ENCODE assay signal across 8 mouse cellular contexts in the genomic region with DNA sequence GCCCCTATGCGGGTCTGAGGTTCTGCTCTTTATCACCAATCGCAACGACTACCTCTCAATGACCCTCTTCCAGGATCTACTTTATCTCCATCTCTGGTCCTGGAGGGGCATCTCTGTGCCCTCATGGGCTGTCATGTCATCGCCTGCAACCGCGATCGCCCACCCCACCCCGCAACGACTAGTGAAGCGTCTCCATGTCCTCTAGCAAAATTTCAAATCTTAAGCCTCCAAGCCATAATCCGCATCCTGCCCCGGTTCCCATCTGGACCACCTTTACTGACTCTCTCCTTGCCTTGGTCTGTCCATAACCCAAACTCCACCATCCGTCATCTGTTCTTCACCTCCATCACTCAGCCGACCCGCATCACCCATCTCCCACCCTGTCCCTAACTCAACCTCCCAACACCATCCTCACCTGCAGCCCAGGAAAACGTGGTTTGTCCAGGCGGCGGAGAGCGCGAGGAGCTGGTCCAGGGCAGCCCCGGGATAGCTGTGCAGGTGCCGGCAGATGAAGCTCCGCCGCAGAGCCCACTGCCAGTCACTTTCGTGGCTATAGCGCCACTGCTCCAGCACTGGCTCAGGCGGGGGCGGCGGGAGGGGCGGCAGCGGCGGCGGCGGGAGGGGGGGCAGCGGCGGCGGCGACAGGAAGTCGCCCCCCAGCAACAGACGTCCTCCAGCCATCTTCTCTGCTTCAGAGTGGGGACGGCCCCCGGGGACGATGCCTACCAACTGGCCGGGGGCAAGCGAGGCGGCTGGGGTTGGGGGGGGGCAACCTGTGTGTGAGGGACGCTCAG. TPM values are rescaled to one million over a fixed set of nuclear protein-coding genes. Genes with fewer than 3 reads are reported as not detected.
DNase-seq lines count a peak whose midpoint lies in the region; ATAC-seq and TF ChIP-seq lines count a peak whose summit lies in the region.

Gene Nkrf, minus strand, starts transcription at position 579 of the 794 bp plus-strand sequence.

- no peak for TF ChIP-seq POLR2A in bone marrow, adult 2 months (IDR thresholded peaks at IDR 0.05; ENCODE audit: borderline replicate concordance, control insufficient read depth, low read depth, low read length)

- no peaks in the 10 kb centered on the region for H3K4me1 ChIP-seq in bone marrow, adult 2 months (ENCODE audit: control insufficient read depth, insufficient read depth, low read length)
- H3K4me1 ChIP-seq in hindbrain, embryonic 10.5 days (replicated peaks), result no peaks in the 10 kb centered on the region
- H3K4me1 ChIP-seq in midbrain, embryonic 10.5 days, result peaks cover 6% of the 10 kb centered on the region; the same call in 1 of the 2 replicates

- 0 out of 2 replicates have a peak, but pooled peaks have one; percentile 37 for ATAC-seq in erythroblast, adult 5-6 weeks (replicated peaks; ENCODE audit: low FRiP score, poor library complexity, severe bottlenecking)

- no peaks in the 10 kb centered on the region for H3K27me3 ChIP-seq in hindbrain, embryonic 10.5 days (ENCODE audit: insufficient read depth, poor library complexity, severe bottlenecking)
- H3K27me3 ChIP-seq in midbrain, embryonic 10.5 days (ENCODE audit: low read depth, poor library complexity, severe bottlenecking), result no peaks in the 10 kb centered on the region

- intact Hi-C loops in gastrocnemius, adult 2 months (cut with DNase I), result loop anchor here (5.0 to 10.0 kb wide), 2 partner anchors 40 to 138 kb away; no protein-coding TSS in a partner anchor
- intact Hi-C loops in gastrocnemius, postnatal 36 days (cut with DNase I), result loop anchor here (5.0 to 10.0 kb wide), 2 partner anchors 60 to 138 kb away; no protein-coding TSS in a partner anchor

- WGBS in bone marrow, adult 2 months, result 16% methylated on average over 37 of the region's 47 CpGs
- WGBS in hindbrain, embryonic 10.5 days, result 17% methylated on average over 37 of the region's 47 CpGs
- 13% methylated on average over 38 of the region's 47 CpGs for WGBS in midbrain, embryonic 10.5 days

- H3K9me3 ChIP-seq in hindbrain, embryonic 10.5 days, result peaks cover 3% of the 10 kb centered on the region; the same call in 1 of the 2 replicates
- no peaks in the 10 kb centered on the region; the same call in 1 of the 2 replicates for H3K9me3 ChIP-seq in midbrain, embryonic 10.5 days (replicated peaks)

- H3K36me3 ChIP-seq in hindbrain, embryonic 10.5 days, result no peaks in the 10 kb centered on the region
- no peaks in the 10 kb centered on the region for H3K36me3 ChIP-seq in midbrain, embryonic 10.5 days

- H3K4me3 ChIP-seq in gastrocnemius, adult 2 months, result peak within 1 kb of the TSS; percentile 84
- peak within 1 kb of the TSS; percentile 79 for H3K4me3 ChIP-seq in bone marrow, adult 2 months (replicated peaks; ENCODE audit: control insufficient read depth, low read depth, low read length)
- peak within 1 kb of the TSS; percentile 67 for H3K4me3 ChIP-seq in hindbrain, embryonic 10.5 days
- H3K4me3 ChIP-seq in midbrain, embryonic 10.5 days, result peak within 1 kb of the TSS; percentile 71

- peak; percentile 54 for DNase-seq in gastrocnemius, adult 2 months
- no peak for DNase-seq in gastrocnemius, postnatal 36 days
- peak; percentile 50 for DNase-seq in hindbrain, embryonic 10.5 days (ENCODE audit: low spot score)
- DNase-seq in left cerebral cortex, adult 8-10 months (ENCODE audit: low spot score in 2 of 2), result peak; percentile 22 to 24
- DNase-seq in midbrain, embryonic 10.5 days (ENCODE audit: low spot score), result peak; percentile 34
- DNase-seq in spleen, postnatal 36 days (ENCODE audit: low spot score in 2 of 2), result peak; percentile 10 to 23

- TF ChIP-seq CTCF in gastrocnemius, adult 2 months (IDR thresholded peaks at IDR 0.05), result no peak
- TF ChIP-seq CTCF in bone marrow, adult 2 months (IDR thresholded peaks at IDR 0.05; ENCODE audit: control insufficient read depth, insufficient read depth, low read length), result no peak

- H3K27ac ChIP-seq in gastrocnemius, adult 2 months, result peak within 1 kb of the TSS; percentile 92
- H3K27ac ChIP-seq in bone marrow, adult 2 months (ENCODE audit: control insufficient read depth, insufficient read depth, low read depth, low read length, poor library complexity), result no peak within 1 kb of the TSS
- H3K27ac ChIP-seq in hindbrain, embryonic 10.5 days, result peak within 1 kb of the TSS; percentile 89
- peak within 1 kb of the TSS; percentile 88 for H3K27ac ChIP-seq in midbrain, embryonic 10.5 days (replicated peaks)

RNA-seq across cellular contexts. Expression of gene Nkrf, which starts in this region (rescaled TPM):
- 1 to 10 TPM; 2.7 to 2.9 TPM for total RNA-seq in gastrocnemius, adult 2 months (2021)
- 1 to 10 TPM; 2.3 to 2.6 TPM for total RNA-seq in gastrocnemius, postnatal 36 days (2021)
- polyA plus RNA-seq in bone marrow, adult 2 months (2011; ENCODE audit: insufficient read depth, insufficient read length, low replicate concordance, missing spikeins), result 1.7 and 3.4 TPM in 2 replicates
- 3.1 and 8.5 TPM in 2 replicates for total RNA-seq in erythroblast, adult 5-6 weeks (2015; ENCODE audit: low replicate concordance)
- 0.34 and 3.9 TPM in 2 replicates for total RNA-seq in erythroblast, adult 5-6 weeks (2017; ENCODE audit: low replicate concordance)
- polyA plus RNA-seq in hindbrain, embryonic 10.5 days (2016; fragmentation: Nextera tagmentation; extraction: Ambion mirVana), result 3.0 and 4.7 TPM in 2 replicates
- 10 to 100 TPM; 26.9 to 32.9 (median 31.2) TPM for total RNA-seq in left cerebral cortex, adult 8-10 months (2022)
- polyA plus RNA-seq in midbrain, embryonic 10.5 days (2016; fragmentation: Nextera tagmentation; extraction: Ambion mirVana), result 2.8 and 4.3 TPM in 2 replicates

Comparison
In these comparisons a context has a peak if more than half of its experiments do, and no peak if none do; other contexts are left out.
1. DNase-seq: peak in gastrocnemius, adult 2 months (single experiment), hindbrain, embryonic 10.5 days (single experiment), left cerebral cortex, adult 8-10 months (2 of 2), midbrain, embryonic 10.5 days (single experiment) and spleen, postnatal 36 days (2 of 2); none in gastrocnemius, postnatal 36 days (0 of 2).
2. Peak in every context shown above with its lines, with median percentiles within 50 percentile points of each other: H3K4me3 ChIP-seq.